Mouse (Mus musculus) liver, embryonic 11.5 days (tissue): ENCODE results near the gene Socs3. TPM values are rescaled to one million over a fixed set of nuclear protein-coding genes. Genes with fewer than 3 reads are reported as not detected.
A peak's percentile ranks its signal among the peaks of the same experiment; 100 is the strongest.

Experiments used
- ATAC-seq: fragments of 200-750 bp; cut with Nextera tagmentation; replicated peaks from 2 replicates; pipeline ENCODE4 v1.8.0; 2017; ENCODE audit warnings: moderate number of reproducible peaks, mild to moderate bottlenecking, moderate TSS enrichment, moderate library complexity; ENCODE audit not compliant: low FRiP score
- DNase-seq: peaks from one replicate; pipeline ENCODE4 v3.0.0-alpha.2; 2017; ENCODE audit warnings: low spot score
- H3K27ac ChIP-seq: fragments of 300-500 bp; sonication (generic); 2 replicates; pipeline ENCODE4 v1.5.1; 2014; ENCODE audit warnings: mild to moderate bottlenecking, low read depth, low read length, control low read depth
- H3K27me3 ChIP-seq: fragments of 300-500 bp; sonication (generic); replicated peaks from 2 replicates; pipeline ENCODE4 v1.6.1; 2014; ENCODE audit warnings: low read length, mixed read lengths; ENCODE audit not compliant: control insufficient read depth, insufficient read depth
- H3K36me3 ChIP-seq: fragments of 300-500 bp; sonication (generic); 2 replicates; pipeline ENCODE4 v1.6.1; 2014; ENCODE audit warnings: mild to moderate bottlenecking, low read length, moderate library complexity, mixed read lengths; ENCODE audit not compliant: control insufficient read depth, insufficient read depth
- H3K4me1 ChIP-seq: fragments of 300-500 bp; sonication (generic); replicated peaks from 2 replicates; pipeline ENCODE4 v1.6.1; 2014; ENCODE audit warnings: low read length, mixed read lengths; ENCODE audit not compliant: control insufficient read depth, insufficient read depth
- H3K4me2 ChIP-seq: fragments of 300-500 bp; sonication (generic); 2 replicates; pipeline ENCODE4 v1.6.1; 2014; ENCODE audit warnings: mild to moderate bottlenecking, control low read depth, moderate library complexity
- H3K4me3 ChIP-seq: fragments of 300-500 bp; sonication (generic); 2 replicates; pipeline ENCODE4 v1.5.1; 2014; ENCODE audit warnings: low read depth, low read length, control low read depth
- H3K9ac ChIP-seq: fragments of 300-500 bp; sonication (generic); 2 replicates; pipeline ENCODE4 v1.6.1; 2014; ENCODE audit warnings: low read depth, low read length, control low read depth
- H3K9me3 ChIP-seq: fragments of 300-500 bp; sonication (generic); 2 replicates; pipeline ENCODE4 v1.6.1; 2016; ENCODE audit warnings: low read length, inconsistent platforms, mixed read lengths; ENCODE audit not compliant: control insufficient read depth
- WGBS: fragments of 180-500 bp; shearing (Covaris S2); extraction: QIAGEN DNeasy Blood & Tissue Kit; methylation state at CpG from one replicate; pipeline ENCODE4 v1.1.7; 2014; 5-methylcytosine and 5-hydroxymethylcytosine counted together
- polyA plus RNA-seq: library from polyadenylated mRNA; unstranded; fragments of >200 nt; fragmentation: Nextera tagmentation; extraction: Ambion mirVana; gene quantifications from 2 replicates; pipeline ENCODE4 v1.2.1, GENCODE M21; 2014

Socs3 gene
- polyA plus RNA-seq, 1 experiment from 2014 or later: 3.7 TPM

DNA sequence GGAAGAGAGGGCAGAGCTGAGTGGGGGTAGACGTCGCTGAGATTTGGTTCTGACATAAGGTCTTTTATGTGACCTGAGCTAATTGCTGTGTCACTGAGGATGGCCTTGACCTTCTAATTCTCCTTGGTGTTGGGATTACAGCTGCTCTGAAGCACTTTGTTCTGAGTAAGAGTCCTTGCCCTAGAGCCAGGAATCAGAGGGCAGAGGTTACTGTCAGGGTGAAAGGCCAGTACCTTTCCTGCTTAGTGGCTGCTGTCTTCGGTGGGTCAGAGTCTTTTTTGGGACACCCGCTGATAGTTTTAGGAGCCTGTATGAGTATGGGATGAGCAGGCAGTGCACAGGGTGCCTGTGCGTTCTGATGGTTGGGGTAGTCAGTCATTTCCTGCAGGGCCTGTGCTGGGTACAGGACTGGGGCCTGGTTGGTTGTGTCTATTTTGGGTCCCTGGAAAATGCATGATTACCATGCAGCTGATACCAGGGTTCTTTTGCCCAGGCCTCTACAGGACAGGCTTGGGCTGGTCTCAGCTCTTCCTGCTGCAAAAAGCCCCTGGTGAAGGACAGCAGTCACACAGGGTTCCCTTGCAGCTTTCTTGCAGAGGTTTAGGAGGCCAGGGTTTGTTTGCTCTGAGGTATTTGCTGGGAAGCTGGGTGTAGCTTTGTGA, 38.4 kb upstream of the Socs3 start:
- WGBS: 68% methylated on average over 5 of the region's 5 CpGs
- no peak overlapping the region for H3K4me3 ChIP-seq
- H3K4me2 ChIP-seq: peak overlapping the region; percentile 26; the same call in 1 of the 2 replicates
- no peak overlapping the region for H3K27ac ChIP-seq
- H3K9ac ChIP-seq: 0 out of 2 replicates have a peak overlapping the region, but pooled peaks have one; percentile 26
- peaks cover 33% of the 10 kb centered on the region for H3K4me1 ChIP-seq
- H3K27me3 ChIP-seq: no peaks in the 10 kb centered on the region
- DNase-seq (no peak), ATAC-seq (no peak)
- H3K9me3 ChIP-seq: no peaks in the 10 kb centered on the region
- H3K36me3 ChIP-seq: peaks cover 18% of the 10 kb centered on the region

DNA sequence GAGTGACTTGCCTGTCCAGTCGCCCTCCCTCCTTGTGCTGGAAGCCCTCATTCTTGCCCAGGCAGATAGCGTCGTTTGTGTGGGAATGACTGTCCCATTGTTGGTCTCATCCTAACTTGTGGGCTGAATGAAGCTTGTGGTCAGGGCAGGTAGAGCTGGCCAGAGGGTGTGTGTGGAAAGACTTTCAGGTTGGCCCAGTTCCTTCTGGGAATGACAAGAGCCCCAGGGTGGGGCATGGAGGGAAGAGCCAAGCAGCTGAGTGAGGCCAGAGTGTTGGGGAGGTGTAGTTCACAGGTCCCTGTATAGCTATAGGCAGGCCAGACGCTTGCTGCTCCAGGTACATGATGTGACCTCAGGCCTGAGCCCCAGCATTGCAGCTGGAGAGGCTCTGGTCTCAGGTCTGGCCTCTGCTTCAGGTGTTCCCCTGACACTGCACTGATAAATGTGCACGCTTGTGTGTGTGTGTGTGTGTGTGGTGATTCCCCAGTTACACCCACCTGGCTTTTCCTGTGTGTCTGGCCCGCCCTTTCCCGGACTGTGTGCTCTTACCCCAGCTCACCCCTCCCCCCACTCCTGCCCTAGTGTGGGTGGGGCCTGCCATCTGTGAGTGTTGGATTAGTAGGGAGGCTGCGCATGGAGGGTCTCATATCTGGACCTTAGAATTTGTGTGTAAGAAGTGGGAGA, 37.8 kb upstream of the Socs3 start:
- no peaks in the 10 kb centered on the region for H3K27me3 ChIP-seq
- H3K4me1 ChIP-seq: peaks cover 31% of the 10 kb centered on the region
- H3K36me3 ChIP-seq: peaks cover 22% of the 10 kb centered on the region
- no peak overlapping the region for H3K4me3 ChIP-seq
- H3K9ac ChIP-seq: no peak overlapping the region; the same call in 1 of the 2 replicates
- peak overlapping the region; percentile 59 for H3K27ac ChIP-seq
- 55% methylated on average over 8 of the region's 8 CpGs for WGBS
- H3K9me3 ChIP-seq: no peaks in the 10 kb centered on the region
- DNase-seq (peak; percentile 52), ATAC-seq (peak; percentile 81)
- peak overlapping the region; percentile 26; the same call in 1 of the 2 replicates for H3K4me2 ChIP-seq

DNA sequence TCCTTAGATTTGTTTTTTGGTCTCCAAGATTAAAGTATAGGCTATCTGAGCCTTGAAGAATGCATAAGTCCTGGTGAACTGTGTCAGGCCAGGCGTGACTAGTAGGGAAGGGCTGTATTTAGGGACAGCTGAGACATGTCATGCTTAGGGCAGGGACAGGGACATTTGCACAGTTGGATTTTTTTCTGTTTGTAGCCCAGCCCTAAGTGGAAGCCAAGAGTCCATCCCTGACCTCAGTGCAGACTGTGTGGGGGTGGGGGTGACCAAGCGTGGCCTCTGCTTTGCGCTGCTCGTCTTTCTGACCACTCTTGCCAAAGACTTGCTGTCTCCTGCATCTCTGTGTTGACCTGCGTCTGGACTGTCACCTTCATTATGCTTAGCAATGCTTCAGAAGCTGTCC, 34.4 kb upstream of the Socs3 start:
- DNase-seq (no peak), ATAC-seq (no peak)
- Histone ChIP-seq H3K27ac (no peak overlapping the region), H3K36me3 (peaks cover 37% of the 10 kb centered on the region), H3K4me2 (no peak overlapping the region), H3K4me3 (no peak overlapping the region), H3K4me1 (peaks cover 32% of the 10 kb centered on the region), H3K27me3 (no peaks in the 10 kb centered on the region), H3K9ac (no peak overlapping the region), H3K9me3 (no peaks in the 10 kb centered on the region)
- 77% methylated on average over 5 of the region's 5 CpGs for WGBS

DNA sequence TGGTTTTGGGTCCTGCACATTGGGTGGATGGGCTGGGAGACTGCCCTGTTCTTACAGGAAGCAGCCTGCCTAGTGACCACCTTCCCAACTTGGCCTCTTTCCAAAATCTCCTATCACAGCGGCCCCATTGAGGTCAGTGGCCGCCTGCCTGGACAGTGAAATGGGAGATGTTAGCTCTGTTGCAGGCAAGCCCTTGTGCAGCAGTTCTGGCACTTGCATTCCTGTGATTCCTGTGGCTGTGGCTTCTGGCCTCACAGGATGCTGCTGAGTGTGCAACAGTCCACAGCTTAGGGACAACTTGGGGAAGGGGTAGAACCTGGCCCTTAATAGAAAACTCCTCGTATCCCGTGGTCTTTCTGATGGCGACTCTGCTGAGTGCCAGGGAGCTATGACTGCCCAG, 33.9 kb upstream of the Socs3 start:
- Histone ChIP-seq H3K4me2 (no peak overlapping the region), H3K27ac (0 out of 2 replicates have a peak overlapping the region, but pooled peaks have one; percentile 8), H3K27me3 (no peaks in the 10 kb centered on the region), H3K36me3 (peaks cover 37% of the 10 kb centered on the region), H3K4me3 (no peak overlapping the region), H3K4me1 (peaks cover 28% of the 10 kb centered on the region), H3K9ac (no peak overlapping the region), H3K9me3 (no peaks in the 10 kb centered on the region)
- DNase-seq: no peak
- WGBS: 79% methylated on average over 5 of the region's 5 CpGs
- no peak for ATAC-seq

DNA sequence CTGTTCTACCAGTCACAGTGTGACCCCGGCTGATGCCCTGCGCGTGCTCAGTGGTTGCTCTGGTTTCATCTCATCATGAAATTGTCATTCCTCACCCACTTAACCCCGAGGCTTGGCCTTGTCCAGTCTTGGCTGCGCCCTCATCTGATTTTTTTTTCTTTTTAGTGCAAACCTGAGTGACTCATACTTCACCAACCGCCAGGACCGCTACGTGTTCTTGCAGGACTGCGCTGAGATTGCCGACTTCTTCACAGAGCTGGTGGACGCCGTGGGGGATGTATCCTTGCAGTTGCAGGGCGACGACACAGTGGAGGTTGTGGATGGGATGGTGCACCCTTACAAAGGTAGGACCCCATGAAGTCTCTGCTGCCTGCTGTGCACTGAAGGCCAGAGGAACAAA, 33.3 kb upstream of the Socs3 start:
- Histone ChIP-seq H3K4me3 (no peak overlapping the region), H3K27ac (no peak overlapping the region), H3K4me2 (no peak overlapping the region), H3K9me3 (no peaks in the 10 kb centered on the region), H3K27me3 (no peaks in the 10 kb centered on the region), H3K36me3 (peaks cover 37% of the 10 kb centered on the region), H3K4me1 (peaks cover 22% of the 10 kb centered on the region), H3K9ac (no peak overlapping the region)
- no peak for ATAC-seq
- 95% methylated on average over 14 of the region's 14 CpGs for WGBS
- DNase-seq: no peak

DNA sequence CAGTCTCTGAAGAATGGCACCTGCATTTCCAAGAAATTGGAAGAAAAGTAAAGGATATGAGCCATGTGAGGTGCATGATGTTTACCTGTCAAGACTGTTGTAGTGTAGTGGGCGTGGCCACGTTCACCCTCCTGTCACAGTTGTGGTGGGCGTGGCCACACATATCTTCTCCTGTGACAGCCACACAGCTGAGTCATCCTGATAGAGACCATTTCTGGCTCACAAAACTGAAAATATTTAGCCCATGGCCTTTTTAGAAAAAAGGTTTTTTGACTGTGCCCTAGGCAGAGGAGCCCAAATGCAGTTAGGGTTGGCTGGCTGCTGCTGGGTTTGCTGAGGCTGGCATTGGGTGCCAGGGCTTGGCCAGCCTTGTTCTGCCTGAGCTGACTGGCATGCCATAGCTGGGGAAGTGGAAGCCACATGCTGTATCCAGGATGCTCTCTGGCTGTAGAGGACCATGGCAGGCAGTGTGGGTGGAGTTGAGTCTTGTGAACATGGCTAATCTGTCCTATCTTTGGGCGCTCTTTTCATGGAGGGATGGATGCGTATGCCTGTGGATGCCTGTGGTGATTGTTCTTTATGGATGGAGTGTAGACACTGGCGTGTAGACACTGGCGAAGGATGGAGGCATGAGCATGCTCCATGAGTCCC, 30.8 kb upstream of the Socs3 start:
- DNase-seq (no peak), ATAC-seq (peak; percentile 84)
- H3K4me1 ChIP-seq: peaks cover 17% of the 10 kb centered on the region
- no peak overlapping the region for H3K4me3 ChIP-seq
- H3K27ac ChIP-seq: peak overlapping the region; percentile 94
- H3K9me3 ChIP-seq: no peaks in the 10 kb centered on the region
- WGBS: 65% methylated on average over 7 of the region's 7 CpGs
- peak overlapping the region; percentile 58 for H3K4me2 ChIP-seq
- no peaks in the 10 kb centered on the region for H3K27me3 ChIP-seq
- peaks cover 29% of the 10 kb centered on the region for H3K36me3 ChIP-seq
- H3K9ac ChIP-seq: peak overlapping the region; percentile 35

DNA sequence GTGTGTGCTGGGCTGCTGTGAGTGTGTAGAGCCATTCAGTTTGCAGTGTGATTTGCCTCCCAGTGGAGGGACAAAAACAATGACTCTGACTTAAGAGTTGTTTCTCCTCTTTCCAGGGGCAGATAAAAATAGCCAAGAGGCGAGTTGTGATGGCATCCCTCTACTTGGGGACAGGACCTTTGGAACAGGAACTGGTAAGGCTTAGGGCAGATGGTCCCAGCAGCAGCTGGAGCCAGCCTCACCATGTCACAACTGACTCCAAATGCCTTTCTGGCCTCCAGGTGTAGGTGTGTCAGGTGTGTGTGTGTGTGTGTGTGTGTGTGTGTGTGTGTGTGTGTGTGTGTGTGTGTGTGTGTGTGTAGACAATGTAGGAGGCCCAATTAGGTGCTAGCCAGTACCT, 30.2 kb upstream of the Socs3 start:
- Histone ChIP-seq H3K9me3 (no peaks in the 10 kb centered on the region), H3K4me2 (no peak overlapping the region; the same call in 1 of the 2 replicates), H3K27ac (peak overlapping the region; percentile 94), H3K27me3 (no peaks in the 10 kb centered on the region), H3K9ac (peak overlapping the region; percentile 26; the same call in 1 of the 2 replicates), H3K36me3 (peaks cover 24% of the 10 kb centered on the region), H3K4me3 (no peak overlapping the region), H3K4me1 (peaks cover 19% of the 10 kb centered on the region)
- WGBS: 43% methylated on average over 1 of the region's 1 CpGs
- no peak for DNase-seq
- no peak for ATAC-seq

DNA sequence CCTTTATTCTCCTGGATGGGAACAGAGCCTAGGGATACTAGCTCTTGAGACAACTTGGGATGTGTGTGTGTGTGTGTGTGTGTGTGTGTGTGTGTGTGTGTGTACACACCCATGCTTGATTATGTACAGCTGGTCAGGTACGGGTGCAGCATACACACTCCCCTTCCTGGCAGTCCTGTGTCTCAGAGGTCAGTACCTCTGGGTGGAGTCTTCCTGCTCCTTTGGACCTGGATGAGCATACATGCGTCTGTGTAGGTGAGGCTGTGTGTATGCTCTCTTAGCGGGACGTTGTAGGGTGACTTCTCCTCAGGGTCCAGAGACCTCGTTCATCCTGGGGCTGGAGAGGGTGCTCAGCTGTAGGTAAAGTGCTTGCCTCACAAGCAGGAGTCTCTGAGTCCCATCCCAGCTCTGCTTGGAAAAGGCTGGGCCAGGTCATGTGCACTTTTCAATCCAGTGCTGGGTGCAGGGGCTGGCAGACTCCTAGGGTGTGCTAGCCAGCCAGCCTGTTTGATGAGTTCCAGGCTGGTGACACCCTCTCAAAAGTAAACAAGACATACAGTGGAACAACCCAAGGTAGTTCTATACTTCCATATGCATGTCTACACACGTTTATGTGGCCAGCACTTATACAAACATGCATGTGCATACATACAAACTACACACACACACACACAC, 29.6 kb upstream of the Socs3 start:
- Histone ChIP-seq H3K27ac (no peak overlapping the region), H3K4me3 (no peak overlapping the region), H3K4me1 (peaks cover 23% of the 10 kb centered on the region), H3K9ac (no peak overlapping the region), H3K9me3 (no peaks in the 10 kb centered on the region), H3K36me3 (peaks cover 24% of the 10 kb centered on the region), H3K27me3 (no peaks in the 10 kb centered on the region), H3K4me2 (no peak overlapping the region)
- WGBS: 77% methylated on average over 6 of the region's 6 CpGs
- ATAC-seq (no peak), DNase-seq (no peak)
